Mouse (Mus musculus) liver, postnatal 0 days (tissue): ENCODE measurements around the gene Mfn1. TPM values are rescaled to one million over a fixed set of nuclear protein-coding genes. Genes with fewer than 3 reads are reported as not detected.

ENCODE experiments used
- ATAC-seq: fragments of 200-750 bp; cut with Nextera tagmentation; 2 replicates; pipeline ENCODE4 v1.8.0; 2017; ENCODE audit warnings: mild to moderate bottlenecking, moderate library complexity
- DNase-seq: peaks from one replicate; pipeline ENCODE4 v3.0.0-alpha.2; 2016
- H3K27ac ChIP-seq: fragments of 300-500 bp; sonication (generic); 2 replicates; pipeline ENCODE4 v1.5.1; 2014; ENCODE audit warnings: antibody characterized with exemption, moderate library complexity, mild to moderate bottlenecking, low read depth
- H3K27me3 ChIP-seq: fragments of 300-500 bp; sonication (generic); 2 replicates; pipeline ENCODE4 v1.6.1; 2014; ENCODE audit warnings: low read length, control low read depth, mixed read lengths; ENCODE audit not compliant: insufficient read depth
- H3K36me3 ChIP-seq: fragments of 300-500 bp; sonication (generic); replicated peaks from 2 replicates; pipeline ENCODE4 v1.6.1; 2014; ENCODE audit warnings: mild to moderate bottlenecking, control low read depth, low read length, moderate library complexity, mixed read lengths; ENCODE audit not compliant: insufficient read depth
- H3K4me1 ChIP-seq: fragments of 300-500 bp; sonication (generic); 2 replicates; pipeline ENCODE4 v1.6.1; 2014; ENCODE audit warnings: antibody characterized with exemption, mild to moderate bottlenecking, control low read depth; ENCODE audit not compliant: insufficient read depth
- H3K4me2 ChIP-seq: fragments of 300-500 bp; sonication (generic); 2 replicates; pipeline ENCODE4 v1.6.1; 2014; ENCODE audit warnings: low read depth, mild to moderate bottlenecking, low read length, moderate library complexity, mixed read lengths
- H3K4me3 ChIP-seq: fragments of 300-500 bp; sonication (generic); 2 replicates; pipeline ENCODE4 v1.5.1; 2014; ENCODE audit warnings: low read depth, low read length
- H3K9ac ChIP-seq: fragments of 300-500 bp; sonication (generic); replicated peaks from 2 replicates; pipeline ENCODE4 v1.6.1; 2014; ENCODE audit warnings: mild to moderate bottlenecking, moderate library complexity
- H3K9me3 ChIP-seq: fragments of 300-500 bp; sonication (generic); 2 replicates; pipeline ENCODE4 v1.6.1; 2016; ENCODE audit warnings: mild to moderate bottlenecking, control low read depth, low read length, mixed read lengths
- CTCF ChIP-seq: sonication (generic); IDR thresholded peaks from 2 replicates; pipeline ENCODE4 v1.5.1; 2016; ENCODE audit warnings: antibody characterized with exemption, low read depth
- EP300 ChIP-seq: IDR thresholded peaks from 2 replicates; pipeline ENCODE4 v1.6.1; 2016; ENCODE audit warnings: antibody characterized with exemption, low read depth, mild to moderate bottlenecking
- WGBS: fragments of 180-500 bp; shearing (Covaris S2); extraction: QIAGEN DNeasy Blood & Tissue Kit; methylation state at CpG from one replicate; pipeline ENCODE4 v1.1.7; 2014; ENCODE audit not compliant: insufficient replicate concordance; 5-methylcytosine and 5-hydroxymethylcytosine counted together
- polyA plus RNA-seq: library from polyadenylated mRNA; unstranded; fragments of >200 nt; fragmentation: Nextera tagmentation; extraction: Ambion mirVana; gene quantifications from 2 replicates; pipeline ENCODE4 v1.2.1, GENCODE M21; 2015

Gene Mfn1
- polyA plus RNA-seq, 1 experiment from 2014 or later, result 19.5 TPM

GRCm38 (mm10) chr3:32615376-32615775 lies 86.1 kb downstream of the Mfn1 start:
- TF ChIP-seq CTCF (no peak), EP300 (no peak)
- WGBS, result 40% methylated on average over 5 of the region's 5 CpGs
- no peaks in the 10 kb centered on the region for H3K4me1 ChIP-seq
- 0 out of 2 replicates have a peak, but pooled peaks cover 4% of the 10 kb centered on the region for H3K27me3 ChIP-seq
- H3K4me3 ChIP-seq, result peak overlapping the region; percentile 60
- no peaks in the 10 kb centered on the region for H3K9me3 ChIP-seq
- peak overlapping the region; percentile 93 for H3K4me2 ChIP-seq
- H3K36me3 ChIP-seq, result no peaks in the 10 kb centered on the region
- no peak for DNase-seq
- no peak for ATAC-seq
- H3K27ac ChIP-seq, result no peak overlapping the region
- H3K9ac ChIP-seq, result peak overlapping the region; percentile 57; the same call in 1 of the 2 replicates

DNA sequence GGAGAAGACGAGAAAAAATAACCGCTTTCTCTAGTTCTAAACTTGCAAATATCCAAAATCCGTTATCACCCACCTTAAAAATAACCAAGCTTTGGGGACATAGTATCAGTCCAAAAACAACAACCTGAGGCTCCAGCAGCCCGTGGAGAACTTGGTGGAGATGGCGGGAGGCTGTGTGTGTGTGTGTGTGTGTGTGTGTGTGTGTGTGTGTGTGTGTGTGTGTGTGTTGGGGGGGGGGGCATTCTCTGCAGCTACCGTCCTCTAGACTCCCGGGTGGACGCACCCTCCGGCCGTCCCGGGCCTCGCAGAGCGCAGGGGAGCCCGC lies 86.7 kb downstream of the Mfn1 start:
- no peak overlapping the region for H3K27ac ChIP-seq
- 9% methylated on average over 11 of the region's 14 CpGs for WGBS
- peak overlapping the region; percentile 93 for H3K4me2 ChIP-seq
- no peaks in the 10 kb centered on the region for H3K4me1 ChIP-seq
- no peaks in the 10 kb centered on the region for H3K36me3 ChIP-seq
- TF ChIP-seq CTCF (no peak), EP300 (no peak)
- 0 out of 2 replicates have a peak, but pooled peaks cover 4% of the 10 kb centered on the region for H3K27me3 ChIP-seq
- H3K4me3 ChIP-seq, result peak overlapping the region; percentile 60
- no peak for DNase-seq
- no peaks in the 10 kb centered on the region for H3K9me3 ChIP-seq
- H3K9ac ChIP-seq, result peak overlapping the region; percentile 57
- peak; percentile 35; the same call in 1 of the 2 replicates for ATAC-seq

DNA sequence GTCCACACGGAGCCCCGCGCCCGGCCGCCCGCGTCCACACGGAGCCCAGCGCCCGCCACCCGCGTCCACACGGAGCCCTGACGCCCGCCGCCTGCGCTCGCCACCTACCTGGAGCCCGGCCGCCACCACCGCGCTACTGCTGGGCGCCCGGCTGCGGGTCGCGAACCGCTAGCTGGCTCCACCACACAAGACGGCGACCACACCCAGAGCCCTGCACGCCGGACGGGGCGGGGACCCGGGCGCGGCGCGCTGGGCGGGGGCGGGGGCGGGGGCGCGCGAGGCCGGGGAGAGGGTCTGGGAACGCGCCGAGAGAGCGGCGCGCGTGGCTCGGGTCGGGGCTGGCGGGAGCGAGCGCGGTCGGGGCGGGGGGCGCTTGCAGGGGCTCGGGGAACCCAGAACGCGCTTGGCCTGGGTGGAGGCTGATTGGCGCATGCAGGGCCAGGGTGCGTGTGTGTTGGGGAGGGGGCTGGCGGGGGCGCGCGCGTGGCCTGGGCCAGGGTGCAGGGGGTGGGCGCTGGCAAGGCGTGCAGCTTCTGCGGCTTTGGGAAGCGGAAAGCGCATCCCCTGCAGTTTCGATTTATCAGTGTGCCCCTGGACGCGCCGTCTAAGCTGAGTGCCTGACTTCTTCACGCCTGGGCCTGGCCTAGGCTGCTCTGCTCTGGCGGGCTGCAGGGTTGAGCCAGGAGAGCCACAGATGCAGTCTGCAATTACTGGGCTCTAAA lies 87.2 kb downstream of the Mfn1 start, which contains the start of gene Gnb4:
Gnb4 (minus strand) TSS at position 255 of the 722 bp plus-strand sequence.
- 2% methylated on average over 41 of the region's 83 CpGs for WGBS
- no peaks in the 10 kb centered on the region for H3K36me3 ChIP-seq
- peak within 1 kb of the TSS; percentile 60 for H3K4me3 ChIP-seq
- peak; percentile 56 for DNase-seq
- ATAC-seq, result peak; percentile 81
- no peaks in the 10 kb centered on the region for H3K9me3 ChIP-seq
- H3K27me3 ChIP-seq, result 0 out of 2 replicates have a peak, but pooled peaks cover 4% of the 10 kb centered on the region
- H3K27ac ChIP-seq, result 0 out of 2 replicates have a peak within 1 kb of the TSS, but pooled peaks have one; percentile 34
- H3K9ac ChIP-seq, result peak within 1 kb of the TSS; percentile 57
- no peaks in the 10 kb centered on the region for H3K4me1 ChIP-seq
- no peak for TF ChIP-seq CTCF
- no peak for TF ChIP-seq EP300
- H3K4me2 ChIP-seq, result peak within 1 kb of the TSS; percentile 93

DNA sequence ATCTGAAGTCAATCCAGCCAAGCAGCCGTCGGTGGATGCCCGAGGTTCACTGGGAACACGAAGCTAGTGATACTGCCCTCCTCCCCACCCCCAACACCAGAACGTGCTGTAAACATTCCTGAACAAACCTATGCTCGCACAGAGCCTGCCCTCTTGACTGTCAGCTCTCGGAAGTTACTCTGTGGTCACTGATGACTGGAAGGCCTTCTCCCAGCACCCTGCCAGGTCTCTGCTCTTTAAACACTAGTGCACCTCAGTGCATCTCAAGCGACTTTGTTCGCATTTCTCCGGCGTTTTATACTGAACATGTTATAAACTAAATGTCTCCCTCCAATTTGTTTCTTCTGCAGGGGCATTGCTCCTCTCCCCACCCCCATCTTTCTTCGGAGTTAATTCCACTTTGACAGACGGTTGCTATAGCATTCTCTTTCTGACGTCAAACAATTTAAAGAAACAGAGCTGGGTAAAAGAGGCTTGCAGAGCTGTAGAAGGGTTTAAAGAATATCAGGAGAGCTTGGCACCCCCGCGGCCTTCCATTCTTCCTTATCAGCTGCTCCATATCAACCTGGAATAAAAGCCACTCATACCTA lies 87.9 kb downstream of the Mfn1 start:
- no peak for DNase-seq
- Histone ChIP-seq H3K9ac (no peak overlapping the region), H3K27ac (no peak overlapping the region), H3K4me2 (peak overlapping the region; percentile 93), H3K4me3 (peak overlapping the region; percentile 60), H3K4me1 (no peaks in the 10 kb centered on the region), H3K27me3 (0 out of 2 replicates have a peak, but pooled peaks cover 4% of the 10 kb centered on the region), H3K9me3 (no peaks in the 10 kb centered on the region), H3K36me3 (no peaks in the 10 kb centered on the region)
- WGBS, result 26% methylated on average over 16 of the region's 16 CpGs
- ATAC-seq, result no peak; the same call in 1 of the 2 replicates
- TF ChIP-seq EP300, result no peak
- TF ChIP-seq CTCF, result no peak

GRCm38 (mm10) chr3:32621658-32622057 lies 92.4 kb downstream of the Mfn1 start:
- H3K27me3 ChIP-seq, result 0 out of 2 replicates have a peak, but pooled peaks cover 2% of the 10 kb centered on the region
- H3K4me1 ChIP-seq, result no peaks in the 10 kb centered on the region
- no peak overlapping the region for H3K4me3 ChIP-seq
- DNase-seq, result no peak
- H3K36me3 ChIP-seq, result no peaks in the 10 kb centered on the region
- H3K9ac ChIP-seq, result no peak overlapping the region
- TF ChIP-seq EP300 (no peak), CTCF (no peak)
- no peak for ATAC-seq
- H3K27ac ChIP-seq, result no peak overlapping the region
- H3K9me3 ChIP-seq, result no peaks in the 10 kb centered on the region
- no peak overlapping the region for H3K4me2 ChIP-seq
- 73% methylated on average over 1 of the region's 1 CpGs for WGBS

DNA sequence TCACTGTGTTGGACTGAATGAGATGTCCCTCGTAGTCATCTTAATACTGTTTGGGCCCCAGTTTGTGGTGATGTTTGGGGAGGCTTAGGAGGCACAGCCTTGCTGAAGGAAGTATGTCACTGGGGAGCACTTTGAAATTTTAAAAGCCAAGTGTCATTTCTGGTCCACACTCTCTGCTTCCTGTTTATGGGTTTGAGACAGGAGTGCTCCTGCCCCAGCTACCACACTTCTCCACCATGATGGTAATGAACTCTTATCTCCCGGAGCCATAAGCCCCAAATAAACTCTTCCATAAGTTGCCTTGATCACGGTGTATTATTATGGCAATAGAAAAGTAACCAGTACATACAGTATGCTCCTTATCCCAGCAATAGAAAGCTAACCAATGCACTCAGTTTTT lies 92.8 kb downstream of the Mfn1 start:
- H3K27ac ChIP-seq, result no peak overlapping the region
- 79% methylated on average over 3 of the region's 3 CpGs for WGBS
- H3K4me2 ChIP-seq, result no peak overlapping the region
- no peak overlapping the region for H3K9ac ChIP-seq
- ATAC-seq, result no peak
- no peak overlapping the region for H3K4me3 ChIP-seq
- H3K27me3 ChIP-seq, result no peaks in the 10 kb centered on the region
- no peak for DNase-seq
- TF ChIP-seq EP300, result no peak
- no peak for TF ChIP-seq CTCF
- H3K4me1 ChIP-seq, result no peaks in the 10 kb centered on the region
- H3K36me3 ChIP-seq, result no peaks in the 10 kb centered on the region
- no peaks in the 10 kb centered on the region for H3K9me3 ChIP-seq
